Mouse (Mus musculus) olfactory bulb, adult 2 months (tissue): ENCODE measurements around the gene Trappc2l.

Experiments
- CTCF ChIP-seq: fragments of 200-500 bp; IDR thresholded peaks from 2 replicates; pipeline ENCODE4 v1.5.1; 2012; ENCODE audit warnings: low read depth, mild to moderate bottlenecking, low read length, moderate library complexity; ENCODE audit not compliant: insufficient read depth
- POLR2A ChIP-seq: fragments of 200-500 bp; IDR thresholded peaks from 2 replicates; pipeline ENCODE4 v1.6.1; 2012; ENCODE audit warnings: mild to moderate bottlenecking, low read depth, low read length, moderate library complexity; ENCODE audit not compliant: insufficient read depth

- TF ChIP-seq CTCF (no peak), POLR2A (no peak)
Measured at GRCm38 (mm10) chr8:122626896-122627295, 15.5 kb downstream of the Trappc2l start.
